Mouse (Mus musculus) kidney, postnatal 0 days (tissue): Measurements from ENCODE around the gene Adcy6. TPM values are rescaled to one million over a fixed set of nuclear protein-coding genes. Genes with fewer than 3 reads are reported as not detected.

Experiments used
- ATAC-seq: fragments of 200-750 bp; cut with Nextera tagmentation; replicated peaks from 2 replicates; pipeline ENCODE4 v1.8.0; 2017; ENCODE audit warnings: low read depth, moderate number of reproducible peaks, moderate TSS enrichment, moderate library complexity; ENCODE audit not compliant: low FRiP score
- DNase-seq: peaks from one replicate; pipeline ENCODE4 v3.0.0-alpha.2; 2016; ENCODE audit warnings: low spot score
- H3K27ac ChIP-seq: fragments of 300-500 bp; sonication (generic); 2 replicates; pipeline ENCODE4 v1.5.1; 2014; ENCODE audit warnings: mild to moderate bottlenecking
- H3K27me3 ChIP-seq: fragments of 300-500 bp; sonication (generic); 2 replicates; pipeline ENCODE4 v1.6.1; 2014; ENCODE audit warnings: low read length, mixed read lengths; ENCODE audit not compliant: insufficient read depth
- H3K36me3 ChIP-seq: fragments of 300-500 bp; sonication (generic); 2 replicates; pipeline ENCODE4 v1.6.1; 2014; ENCODE audit warnings: low read length, mixed read lengths; ENCODE audit not compliant: insufficient read depth
- H3K4me1 ChIP-seq: fragments of 300-500 bp; sonication (generic); replicated peaks from 2 replicates; pipeline ENCODE4 v1.6.1; 2014; ENCODE audit warnings: antibody characterized with exemption, low read length, mixed read lengths; ENCODE audit not compliant: insufficient read depth
- H3K4me2 ChIP-seq: fragments of 300-500 bp; sonication (generic); 2 replicates; pipeline ENCODE4 v1.6.1; 2014; ENCODE audit warnings: mild to moderate bottlenecking, low read length, moderate library complexity, mixed read lengths
- H3K4me3 ChIP-seq: fragments of 300-500 bp; sonication (generic); replicated peaks from 2 replicates; pipeline ENCODE4 v1.5.1; 2014; ENCODE audit warnings: low read depth, low read length
- H3K9ac ChIP-seq: fragments of 300-500 bp; sonication (generic); 2 replicates; pipeline ENCODE4 v1.6.1; 2014; ENCODE audit warnings: low read depth, low read length
- H3K9me3 ChIP-seq: fragments of 300-500 bp; sonication (generic); replicated peaks from 2 replicates; pipeline ENCODE4 v1.6.1; 2016; ENCODE audit warnings: low read length, inconsistent platforms, mixed read lengths
- CTCF ChIP-seq: IDR thresholded peaks from 2 replicates; pipeline ENCODE4 v1.5.1; 2016; ENCODE audit warnings: antibody characterized with exemption, low read depth, mild to moderate bottlenecking, moderate library complexity
- WGBS: fragments of 180-500 bp; shearing (Covaris S2); extraction: QIAGEN DNeasy Blood & Tissue Kit; methylation state at CpG from one replicate; pipeline ENCODE4 v1.1.7; 2014; 5-methylcytosine and 5-hydroxymethylcytosine counted together
- polyA plus RNA-seq: library from polyadenylated mRNA; unstranded; fragments of >200 nt; fragmentation: Nextera tagmentation; extraction: Ambion mirVana; gene quantifications from 2 replicates; pipeline ENCODE4 v1.2.1, GENCODE M21; 2015

Adcy6 gene
- polyA plus RNA-seq, 1 experiment from 2014 or later, result 16.8 TPM

DNA sequence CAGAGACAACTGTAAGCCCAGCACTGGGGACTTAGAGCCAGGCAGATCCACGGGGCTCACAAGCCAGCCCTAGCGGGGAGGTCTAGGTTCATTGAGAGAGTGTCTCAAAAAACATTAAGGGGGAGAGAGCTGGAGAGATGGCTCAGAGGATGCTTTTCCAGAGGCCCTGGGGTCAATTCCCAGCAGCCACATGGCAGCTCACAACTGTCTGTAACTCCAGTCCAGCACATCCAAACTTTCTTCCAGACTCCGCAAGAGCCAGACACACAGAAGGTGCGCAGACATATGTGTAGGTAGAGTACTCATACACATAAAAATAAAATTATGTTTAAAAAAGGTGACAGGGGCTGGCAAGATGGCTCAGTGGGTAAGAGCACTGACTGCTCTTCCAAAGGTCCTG, 36.6 kb downstream of the Adcy6 start:
- WGBS, result 77% methylated on average over 4 of the region's 4 CpGs
- DNase-seq (no peak), ATAC-seq (no peak)
- no peaks in the 10 kb centered on the region for H3K9me3 ChIP-seq
- H3K4me1 ChIP-seq, result peaks cover 11% of the 10 kb centered on the region; the same call in 1 of the 2 replicates
- H3K36me3 ChIP-seq, result no peaks in the 10 kb centered on the region
- H3K27me3 ChIP-seq, result no peaks in the 10 kb centered on the region
- no peak overlapping the region for H3K4me3 ChIP-seq
- no peak overlapping the region for H3K27ac ChIP-seq
- H3K9ac ChIP-seq, result no peak overlapping the region
- no peak for TF ChIP-seq CTCF
- H3K4me2 ChIP-seq, result no peak overlapping the region

DNA sequence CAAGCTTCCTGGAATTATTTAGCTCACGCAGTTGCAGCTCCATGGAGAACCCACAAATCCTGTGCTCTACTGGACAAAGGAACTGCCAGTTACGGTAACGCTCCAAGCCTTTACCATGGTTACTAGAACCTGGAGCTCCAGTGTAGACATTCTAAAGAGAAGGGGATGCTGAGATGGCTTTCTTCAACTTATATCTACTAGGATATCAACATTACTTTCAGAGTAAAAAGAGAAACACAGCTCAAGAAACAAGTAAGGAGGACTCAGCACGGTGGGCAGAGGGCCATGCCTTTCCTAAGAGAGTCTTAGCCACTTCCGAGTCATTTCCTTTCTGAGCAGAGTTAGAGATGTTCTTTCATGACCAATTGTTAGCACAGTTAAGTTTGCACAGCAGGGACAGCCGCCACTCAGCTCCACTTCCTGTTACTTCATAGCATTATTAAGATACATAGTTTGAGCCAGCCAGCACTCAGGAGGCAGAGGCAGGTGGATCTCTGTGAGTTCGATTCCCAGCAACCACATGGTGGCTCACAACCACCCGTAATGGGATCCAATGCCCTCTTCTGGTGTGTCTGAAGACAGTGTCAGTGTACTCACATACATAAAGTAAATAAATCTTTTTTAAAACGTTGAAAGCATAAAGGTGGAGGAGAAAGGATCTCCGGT, 38.9 kb downstream of the Adcy6 start, which contains the start of the genes Ccnt1 and 4930415O20Rik:
TSS of gene Ccnt1 (minus strand) at position 51 of the 666 bp plus-strand sequence.
TSS of gene 4930415O20Rik (plus strand) at position 132 of the 666 bp plus-strand sequence.
- H3K4me3 ChIP-seq, result no peak within 1 kb of the TSS
- H3K27ac ChIP-seq, result no peak within 1 kb of the TSS
- no peak within 1 kb of the TSS for H3K4me2 ChIP-seq
- no peak within 1 kb of the TSS for H3K9ac ChIP-seq
- DNase-seq (no peak), ATAC-seq (no peak)
- peaks cover 15% of the 10 kb centered on the region for H3K4me1 ChIP-seq
- H3K9me3 ChIP-seq, result no peaks in the 10 kb centered on the region
- H3K36me3 ChIP-seq, result no peaks in the 10 kb centered on the region
- H3K27me3 ChIP-seq, result no peaks in the 10 kb centered on the region
- 82% methylated on average over 10 of the region's 10 CpGs for WGBS
- TF ChIP-seq CTCF, result no peak

DNA sequence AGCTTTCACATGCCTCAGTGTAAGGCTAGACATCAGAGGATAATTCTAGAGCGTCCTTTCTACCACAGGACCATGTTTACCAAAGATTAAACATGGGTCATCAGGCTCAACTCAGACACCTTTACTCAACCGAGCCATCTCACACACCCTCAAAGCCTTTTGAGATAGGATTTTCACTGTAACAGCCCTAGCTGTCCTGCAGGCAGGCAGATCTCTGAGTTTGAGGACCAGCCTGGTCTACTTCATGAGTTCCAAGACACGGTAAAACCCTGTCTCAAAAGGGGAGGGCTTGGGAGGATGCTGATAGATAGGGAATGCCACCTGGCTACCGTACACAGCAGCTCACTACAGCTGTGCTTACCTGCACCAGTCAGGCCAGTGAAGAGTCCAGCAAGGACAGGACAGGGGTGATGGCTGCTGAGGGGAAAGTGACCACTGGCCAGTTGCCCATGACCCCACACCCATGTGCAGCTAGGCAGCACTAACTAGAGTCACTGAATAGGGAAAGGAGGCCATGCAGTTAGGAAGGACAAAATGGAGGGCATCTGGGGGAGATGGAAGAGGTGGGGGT, 40.0 kb downstream of the Adcy6 start:
- Histone ChIP-seq H3K4me3 (no peak overlapping the region), H3K27me3 (no peaks in the 10 kb centered on the region), H3K4me2 (no peak overlapping the region), H3K36me3 (no peaks in the 10 kb centered on the region), H3K9ac (no peak overlapping the region), H3K4me1 (peaks cover 26% of the 10 kb centered on the region), H3K9me3 (no peaks in the 10 kb centered on the region), H3K27ac (no peak overlapping the region)
- TF ChIP-seq CTCF, result no peak
- 88% methylated on average over 4 of the region's 4 CpGs for WGBS
- DNase-seq (no peak), ATAC-seq (no peak)

DNA sequence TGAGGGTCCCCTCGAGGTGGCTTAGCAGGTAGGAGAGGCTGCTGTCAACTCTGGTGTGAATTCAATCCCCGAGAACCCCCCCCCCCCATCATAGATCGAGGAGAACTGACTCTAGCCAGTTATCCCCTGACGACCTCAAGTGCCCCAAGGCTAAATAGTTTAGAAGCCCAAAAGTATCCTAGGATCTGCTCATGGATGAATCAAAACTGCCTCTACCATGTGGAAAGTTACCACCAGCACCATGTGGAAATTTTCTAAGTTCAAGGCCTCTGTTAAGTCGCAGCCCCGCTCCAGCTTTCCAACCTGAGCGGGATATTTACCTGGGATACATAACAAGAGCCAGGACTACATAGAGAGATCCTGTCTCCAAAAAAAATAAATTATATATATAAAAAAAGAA, 40.7 kb downstream of the Adcy6 start:
- Histone ChIP-seq H3K27ac (peak overlapping the region; percentile 98), H3K27me3 (no peaks in the 10 kb centered on the region), H3K4me3 (no peak overlapping the region; the same call in 1 of the 2 replicates), H3K4me2 (peak overlapping the region; percentile 72), H3K36me3 (no peaks in the 10 kb centered on the region), H3K9me3 (no peaks in the 10 kb centered on the region), H3K9ac (peak overlapping the region; percentile 90), H3K4me1 (peaks cover 26% of the 10 kb centered on the region)
- TF ChIP-seq CTCF, result no peak
- ATAC-seq (no peak), DNase-seq (no peak)
- 59% methylated on average over 7 of the region's 7 CpGs for WGBS

DNA sequence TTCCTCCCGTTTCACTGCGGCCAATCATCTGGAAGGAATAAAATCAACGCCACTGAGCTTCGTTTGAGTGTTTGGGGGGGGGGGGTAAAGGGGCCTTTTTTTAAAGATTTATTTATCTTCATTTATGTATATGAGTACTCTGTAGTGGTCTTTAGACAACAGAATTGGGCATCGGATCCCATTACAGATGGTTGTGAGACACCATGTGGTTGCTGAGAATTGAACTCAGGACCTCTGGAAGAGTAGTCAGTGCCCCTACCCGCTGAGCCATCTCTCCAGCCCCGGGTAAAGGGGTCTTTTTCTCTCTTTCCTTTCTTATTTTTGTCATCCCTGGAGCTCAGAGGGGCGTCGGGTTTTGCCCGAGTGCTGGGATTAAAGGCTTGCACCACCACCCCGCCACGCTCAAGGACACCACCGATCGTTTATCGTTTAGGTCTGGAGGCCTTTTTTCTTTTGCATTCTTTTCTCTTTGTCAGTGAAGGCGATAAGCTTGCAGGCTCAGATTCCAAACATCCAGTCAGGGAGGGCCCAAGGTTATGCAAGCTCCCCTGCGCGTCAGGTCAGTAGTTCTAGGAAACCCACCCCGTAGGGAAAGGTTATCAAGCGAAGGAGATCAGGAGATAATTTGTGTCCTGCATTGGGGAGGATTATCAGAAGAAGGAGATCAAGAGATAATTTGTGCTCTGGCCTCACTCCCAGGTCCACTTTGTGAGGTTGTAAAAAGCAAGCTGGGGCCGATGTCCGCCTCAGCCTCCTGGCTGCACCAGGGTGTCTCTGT, 41.4 kb downstream of the Adcy6 start:
- 3% methylated on average over 22 of the region's 22 CpGs for WGBS

More for the DNA sequence above, 41.4 kb downstream of the Adcy6 start:
- ATAC-seq (no peak), DNase-seq (peak; percentile 46)
- Histone ChIP-seq H3K36me3 (0 out of 2 replicates have a peak, but pooled peaks cover 3% of the 10 kb centered on the region), H3K9me3 (no peaks in the 10 kb centered on the region), H3K27ac (peak overlapping the region; percentile 98), H3K4me2 (peak overlapping the region; percentile 72), H3K27me3 (no peaks in the 10 kb centered on the region), H3K4me3 (peak overlapping the region; percentile 78), H3K4me1 (peaks cover 26% of the 10 kb centered on the region), H3K9ac (peak overlapping the region; percentile 90)
- no peak for TF ChIP-seq CTCF
